Mouse (Mus musculus): ENCODE results near the gene Olfr140.

Olfr140 gene

GRCm38 (mm10) chr2:90063494-90063893, at the start of gene Olfr140:
Gene Olfr140 (minus strand): TSS chr2:90063594.
- no peak for DNase-seq (ENCODE audit: low spot score)

- DNase-seq (ENCODE audit: low spot score), result no peak
Measured at GRCm38 (mm10) chr2:90070065-90070464, 6.7 kb upstream of the Olfr140 start.

- DNase-seq (ENCODE audit: low spot score), result no peak
Measured at GRCm38 (mm10) chr2:90035037-90035436, 28.4 kb downstream of the Olfr140 start, which contains the start of gene Olfr1265. Gene Olfr1265 (plus strand): TSS chr2:90035337.

- DNase-seq (ENCODE audit: low spot score), result no peak
Measured at GRCm38 (mm10) chr2:90025477-90025876, 37.9 kb downstream of the Olfr140 start, which contains the start of gene Olfr1264. Gene Olfr1264 (minus strand): TSS chr2:90025577.

- no peak for DNase-seq (ENCODE audit: low spot score)
Measured at GRCm38 (mm10) chr2:90011831-90012230, 51.6 kb downstream of the Olfr140 start, which contains the start of gene Olfr1263. Gene Olfr1263 (plus strand): TSS chr2:90012131.

GRCm38 (mm10) chr2:89999845-90000244, 63.5 kb downstream of the Olfr140 start, which contains the start of gene Olfr1262:
Gene Olfr1262 (plus strand): TSS chr2:90000145.
- DNase-seq (ENCODE audit: low spot score), result no peak
